Mouse (Mus musculus) thymus, adult 2 months (tissue): ENCODE data around the gene Sgce.

ENCODE experiments used
- CTCF ChIP-seq: fragments of 200-500 bp; IDR thresholded peaks from 2 replicates; pipeline ENCODE4 v1.5.1; 2012; ENCODE audit warnings: mild to moderate bottlenecking, control low read depth, low read length, moderate library complexity, borderline replicate concordance; ENCODE audit not compliant: control insufficient read depth, poor library complexity, insufficient read depth; ENCODE audit errors: extremely low read depth
- POLR2A ChIP-seq: fragments of 200-500 bp; IDR thresholded peaks from 2 replicates; pipeline ENCODE4 v1.6.1; 2012; ENCODE audit warnings: mild to moderate bottlenecking, low read length, control low read depth, moderate library complexity; ENCODE audit not compliant: control insufficient read depth, poor library complexity, insufficient read depth; ENCODE audit errors: extremely low read depth

DNA sequence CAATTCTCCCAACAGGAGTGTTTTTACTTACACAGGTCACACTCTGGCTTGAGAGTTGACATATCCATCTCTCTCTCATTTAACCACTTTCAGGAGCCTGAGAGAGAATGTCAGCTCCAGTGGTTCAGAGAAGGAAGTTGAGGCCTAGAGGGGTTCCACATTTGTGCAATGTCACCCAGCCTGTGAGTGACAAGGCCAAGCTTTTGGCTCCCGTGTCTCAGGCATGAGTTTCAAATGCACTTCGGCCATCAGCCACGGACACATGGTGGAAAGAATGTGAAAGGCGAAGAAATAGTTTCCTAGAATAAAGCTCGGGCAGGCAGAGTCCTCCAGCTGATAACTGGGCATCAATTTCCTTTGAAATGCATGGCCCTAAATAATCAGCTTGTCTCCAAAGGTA is 40.6 kb downstream of the Sgce start:
- TF ChIP-seq CTCF (no peak), POLR2A (no peak)
